Mouse (Mus musculus) olfactory bulb, adult 2 months (tissue): Measurements from ENCODE around the gene Rnf181.

Experiments
- CTCF ChIP-seq: fragments of 200-500 bp; IDR thresholded peaks from 2 replicates; pipeline ENCODE4 v1.5.1; 2012; ENCODE audit warnings: low read depth, mild to moderate bottlenecking, low read length, moderate library complexity; ENCODE audit not compliant: insufficient read depth
- POLR2A ChIP-seq: fragments of 200-500 bp; IDR thresholded peaks from 2 replicates; pipeline ENCODE4 v1.6.1; 2012; ENCODE audit warnings: mild to moderate bottlenecking, low read depth, low read length, moderate library complexity; ENCODE audit not compliant: insufficient read depth

DNA sequence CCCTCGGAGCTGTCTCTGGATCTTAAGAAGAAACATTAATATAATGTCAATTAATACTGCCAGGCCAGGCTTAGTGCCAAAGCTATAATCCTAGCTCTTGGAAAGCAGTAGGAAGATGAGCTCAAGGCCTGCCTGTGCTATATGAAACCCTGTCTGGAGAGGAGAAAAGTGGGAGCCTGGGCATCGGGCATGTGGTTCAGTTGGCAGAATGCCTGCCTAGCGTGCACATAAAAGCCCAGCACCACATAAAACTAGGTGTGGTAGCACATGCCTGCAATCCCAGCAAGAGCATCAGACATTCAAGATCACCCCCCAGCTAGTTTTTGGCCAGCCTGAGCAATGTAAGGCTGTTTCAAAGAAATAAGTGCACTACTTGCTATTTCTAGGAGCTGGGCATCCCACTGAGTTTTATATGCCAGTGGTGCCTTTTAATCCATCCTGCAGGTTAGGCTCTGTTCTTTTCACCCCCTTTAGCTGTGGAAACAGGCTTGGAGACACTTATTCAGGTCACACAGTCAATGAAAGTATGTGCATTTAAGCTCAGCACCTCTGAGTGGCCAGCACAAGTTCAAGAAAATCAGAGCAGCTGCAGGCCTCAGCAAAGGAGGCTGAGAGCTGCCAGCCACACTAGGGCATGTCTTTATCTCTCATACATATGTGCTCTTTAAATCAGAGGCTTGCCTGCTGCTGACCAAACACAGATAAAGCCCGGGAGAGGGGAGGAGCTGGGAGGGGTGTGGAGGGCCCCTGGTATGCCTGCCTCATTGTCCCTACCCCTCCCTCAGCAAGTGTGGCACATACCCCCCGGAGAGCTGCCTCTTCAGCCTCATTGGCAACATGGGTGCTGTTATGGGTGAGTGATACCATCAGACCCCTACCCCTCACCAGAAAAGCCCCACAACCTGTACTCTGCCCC lies 9.3 kb downstream of the Rnf181 start:
- TF ChIP-seq POLR2A (no peak), CTCF (no peak)
